Mouse (Mus musculus) heart, embryonic 16.5 days (tissue): ENCODE results near the gene Frs2. TPM values are rescaled to one million over a fixed set of nuclear protein-coding genes. Genes with fewer than 3 reads are reported as not detected.
"Not testable (repeated sequence)": the region's sequence is repeated elsewhere in the genome, so short reads cannot be mapped to it uniquely, and the experiment has no call there.

Experiments
- ATAC-seq: fragments of 200-750 bp; cut with Nextera tagmentation; replicated peaks from 2 replicates; pipeline ENCODE4 v1.8.0; 2017; ENCODE audit warnings: moderate number of reproducible peaks; ENCODE audit not compliant: insufficient read depth, low FRiP score; ENCODE audit errors: extremely low read depth
- H3K27ac ChIP-seq: fragments of 300-500 bp; sonication (generic); 2 replicates; pipeline ENCODE4 v1.5.1; 2014; ENCODE audit warnings: mild to moderate bottlenecking, low read length, control low read depth, moderate library complexity
- H3K27me3 ChIP-seq: fragments of 300-500 bp; sonication (generic); 2 replicates; pipeline ENCODE4 v1.6.1; 2014; ENCODE audit warnings: low read length, mixed read lengths; ENCODE audit not compliant: control insufficient read depth, insufficient read depth
- H3K36me3 ChIP-seq: fragments of 300-500 bp; sonication (generic); 2 replicates; pipeline ENCODE4 v1.6.1; 2014; ENCODE audit not compliant: control insufficient read depth, insufficient read depth
- H3K4me1 ChIP-seq: fragments of 300-500 bp; sonication (generic); 2 replicates; pipeline ENCODE4 v1.6.1; 2014; ENCODE audit warnings: low read length, mixed read lengths; ENCODE audit not compliant: control insufficient read depth, insufficient read depth
- H3K4me2 ChIP-seq: fragments of 300-500 bp; sonication (generic); 2 replicates; pipeline ENCODE4 v1.6.1; 2014; ENCODE audit warnings: low read depth, mild to moderate bottlenecking, control low read depth, low read length
- H3K4me3 ChIP-seq: fragments of 300-500 bp; sonication (generic); 2 replicates; pipeline ENCODE4 v1.5.1; 2014; ENCODE audit warnings: mild to moderate bottlenecking, control low read depth, low read length
- H3K9ac ChIP-seq: fragments of 300-500 bp; sonication (generic); 2 replicates; pipeline ENCODE4 v1.6.1; 2014; ENCODE audit warnings: low read length, control low read depth
- H3K9me3 ChIP-seq: fragments of 300-500 bp; sonication (generic); replicated peaks from 2 replicates; pipeline ENCODE4 v1.6.1; 2016; ENCODE audit warnings: low read length; ENCODE audit not compliant: control insufficient read depth
- WGBS: fragments of 180-500 bp; shearing (Covaris S2); extraction: QIAGEN DNeasy Blood & Tissue Kit; methylation state at CpG from one replicate; pipeline ENCODE4 v1.1.7; 2014; 5-methylcytosine and 5-hydroxymethylcytosine counted together
- polyA plus RNA-seq: library from polyadenylated mRNA; unstranded; fragments of >200 nt; fragmentation: Nextera tagmentation; extraction: Ambion mirVana; gene quantifications from 2 replicates; pipeline ENCODE4 v1.2.1, GENCODE M21; 2015

The Frs2 gene
- polyA plus RNA-seq, 1 experiment from 2014 or later, result 17.5 TPM

DNA sequence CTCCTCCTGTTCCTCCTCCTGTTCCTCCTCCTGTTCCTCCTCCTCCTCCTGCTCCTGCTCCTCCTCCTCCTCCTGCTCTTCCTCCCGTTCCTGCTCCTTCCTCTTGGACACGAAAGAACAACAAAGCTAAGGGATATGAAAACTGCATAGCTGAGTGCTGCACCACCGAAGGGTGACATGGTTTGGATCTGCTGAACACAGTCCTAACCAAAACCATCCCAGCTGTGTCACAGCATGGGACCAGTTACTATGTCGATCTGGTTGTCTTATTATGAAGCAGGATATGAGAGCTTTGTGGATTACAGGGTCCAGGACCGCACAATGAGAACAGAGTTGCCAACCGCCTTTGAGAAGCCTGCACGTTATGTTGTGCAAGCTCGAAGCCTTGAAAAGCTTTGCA lies 122.2 kb downstream of the Frs2 start:
- H3K4me2 ChIP-seq, result no peak overlapping the region
- peaks cover 12% of the 10 kb centered on the region for H3K4me1 ChIP-seq
- H3K27me3 ChIP-seq, result no peaks in the 10 kb centered on the region
- no peak for ATAC-seq
- no peaks in the 10 kb centered on the region for H3K9me3 ChIP-seq
- H3K36me3 ChIP-seq, result no peaks in the 10 kb centered on the region
- no peak overlapping the region for H3K4me3 ChIP-seq
- no peak overlapping the region for H3K27ac ChIP-seq
- H3K9ac ChIP-seq, result no peak overlapping the region
- WGBS, result 82% methylated on average over 8 of the region's 8 CpGs

DNA sequence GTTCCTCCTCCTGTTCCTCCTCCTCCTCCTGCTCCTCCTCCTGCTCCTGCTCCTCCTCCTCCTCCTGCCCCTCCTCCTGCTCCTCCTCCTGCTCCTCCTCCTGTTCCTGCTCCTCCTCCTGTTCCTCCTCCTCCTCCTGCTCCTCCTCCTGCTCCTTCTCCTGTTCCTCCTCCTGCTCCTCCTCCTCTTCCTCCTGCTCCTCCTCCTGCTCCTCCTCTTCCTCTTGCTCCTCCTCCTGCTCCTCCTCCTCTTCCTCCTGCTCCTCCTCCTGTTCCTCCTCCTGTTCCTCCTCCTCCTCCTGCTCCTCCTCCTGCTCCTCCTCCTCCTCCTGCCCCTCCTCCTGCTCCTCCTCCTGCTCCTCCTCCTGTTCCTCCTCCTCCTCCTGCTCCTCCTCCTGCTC lies 122.6 kb downstream of the Frs2 start:
- not testable (repeated sequence) for ATAC-seq, H3K4me2 ChIP-seq, H3K27ac ChIP-seq, H3K9me3 ChIP-seq, H3K9ac ChIP-seq, H3K36me3 ChIP-seq, H3K27me3 ChIP-seq, H3K4me3 ChIP-seq
- peaks cover 12% of the 10 kb centered on the region for H3K4me1 ChIP-seq

DNA sequence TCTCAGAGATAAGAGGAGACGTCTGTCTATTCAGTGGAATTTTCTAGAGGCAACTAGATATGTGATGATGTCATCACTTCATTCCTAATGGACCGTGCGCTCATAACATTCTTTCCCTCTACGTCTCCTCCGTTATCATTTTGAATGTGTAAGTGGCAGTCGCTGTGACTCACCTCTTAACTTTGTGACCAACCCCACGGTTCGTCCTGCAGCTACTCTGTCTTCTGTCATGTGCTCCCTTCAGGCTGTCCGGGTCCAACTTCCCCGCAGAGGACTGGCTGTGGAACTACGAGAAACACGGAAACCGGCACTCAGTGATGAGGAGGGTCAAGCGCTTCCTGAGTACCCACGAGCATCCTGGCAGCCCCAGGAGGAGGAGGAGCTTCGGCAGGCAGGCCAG lies 124.6 kb downstream of the Frs2 start:
- Histone ChIP-seq H3K27me3 (no peaks in the 10 kb centered on the region), H3K27ac (peak overlapping the region; percentile 58), H3K4me2 (peak overlapping the region; percentile 70), H3K4me3 (peak overlapping the region; percentile 49), H3K4me1 (peaks cover 12% of the 10 kb centered on the region), H3K9ac (peak overlapping the region; percentile 67), H3K36me3 (no peaks in the 10 kb centered on the region), H3K9me3 (no peaks in the 10 kb centered on the region)
- WGBS, result 8% methylated on average over 16 of the region's 16 CpGs
- ATAC-seq, result peak; percentile 75

DNA sequence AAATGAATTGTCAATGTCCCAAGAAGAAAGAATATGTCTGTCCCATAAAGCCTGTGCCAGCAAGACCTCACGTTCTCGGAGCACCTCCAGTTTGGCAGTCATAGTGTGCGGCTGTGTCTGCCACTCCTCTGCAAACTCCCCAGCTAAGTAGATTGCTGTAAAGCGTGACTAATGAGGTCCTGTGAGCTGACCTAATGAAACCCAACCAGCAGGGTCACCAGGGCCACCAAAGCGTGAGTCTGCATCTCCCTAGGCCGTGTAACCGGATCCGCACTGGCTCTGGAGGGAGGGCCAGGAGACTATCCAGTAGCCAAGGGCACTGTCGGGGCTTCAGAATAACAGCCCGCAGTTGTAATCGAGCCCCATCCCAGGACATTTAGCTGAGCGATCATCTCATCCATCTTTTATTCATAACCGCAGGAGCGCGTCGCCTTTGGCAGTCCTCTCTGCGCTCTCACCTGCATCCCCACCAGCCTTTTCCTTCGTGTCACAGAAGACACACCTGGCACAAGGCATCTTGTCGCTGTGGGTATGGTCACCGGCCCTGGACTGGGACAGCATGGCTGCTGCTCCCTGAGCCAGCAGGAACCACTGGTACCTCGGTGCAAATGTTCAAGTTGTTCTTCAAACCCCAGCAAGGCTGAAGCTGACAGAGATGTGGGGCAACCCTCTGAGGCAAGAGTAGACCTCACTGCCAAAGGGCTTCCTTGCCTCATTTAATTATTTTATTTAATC lies 127.1 kb downstream of the Frs2 start:
- Histone ChIP-seq H3K4me1 (peaks cover 20% of the 10 kb centered on the region), H3K27me3 (no peaks in the 10 kb centered on the region), H3K4me3 (no peak overlapping the region), H3K9me3 (no peaks in the 10 kb centered on the region), H3K9ac (no peak overlapping the region), H3K36me3 (no peaks in the 10 kb centered on the region), H3K4me2 (no peak overlapping the region), H3K27ac (no peak overlapping the region)
- ATAC-seq, result no peak
- WGBS, result 45% methylated on average over 21 of the region's 21 CpGs

Other genes with a start within 250 kb of the Frs2 start
- gene Rab3ip, start 197.8 kb downstream of the Frs2 start, polyA plus RNA-seq, result 76.2 and 77.2 TPM in 2 replicates
- not detected in 2 replicates for gene Gm10271, start 175.9 kb downstream of the Frs2 start, polyA plus RNA-seq
- gene Best3, start 162.2 kb downstream of the Frs2 start, polyA plus RNA-seq, result 0.79 and 0.83 TPM in 2 replicates
- 60.4 and 62.1 TPM in 2 replicates for gene Lrrc10, start 103.2 kb downstream of the Frs2 start, polyA plus RNA-seq
- gene Cct2, start 84.7 kb downstream of the Frs2 start, polyA plus RNA-seq, result 167 and 185 TPM in 2 replicates
- 40.8 and 54.8 TPM in 2 replicates for gene Yeats4, start 76.0 kb upstream of the Frs2 start, polyA plus RNA-seq
- not detected in 2 replicates for gene 9530003J23Rik, start 90.2 kb upstream of the Frs2 start, polyA plus RNA-seq
- gene Lyz2, start 133.8 kb upstream of the Frs2 start, polyA plus RNA-seq, result 86.6 and 87.8 TPM in 2 replicates
- gene Lyz1, start 144.3 kb upstream of the Frs2 start, polyA plus RNA-seq, result 2.6 and 2.9 TPM in 2 replicates
- 85.7 and 89.7 TPM in 2 replicates for gene Cpsf6, start 231.5 kb upstream of the Frs2 start, polyA plus RNA-seq